Mouse (Mus musculus) liver, embryonic 11.5 days (tissue): ENCODE results near the gene Tpd52l1. TPM values are rescaled to one million over a fixed set of nuclear protein-coding genes. Genes with fewer than 3 reads are reported as not detected.

Experiments used
- ATAC-seq: fragments of 200-750 bp; cut with Nextera tagmentation; replicated peaks from 2 replicates; pipeline ENCODE4 v1.8.0; 2017; ENCODE audit warnings: moderate number of reproducible peaks, mild to moderate bottlenecking, moderate TSS enrichment, moderate library complexity; ENCODE audit not compliant: low FRiP score
- DNase-seq: peaks from one replicate; pipeline ENCODE4 v3.0.0-alpha.2; 2017; ENCODE audit warnings: low spot score
- H3K27ac ChIP-seq: fragments of 300-500 bp; sonication (generic); 2 replicates; pipeline ENCODE4 v1.5.1; 2014; ENCODE audit warnings: mild to moderate bottlenecking, low read depth, low read length, control low read depth
- H3K27me3 ChIP-seq: fragments of 300-500 bp; sonication (generic); replicated peaks from 2 replicates; pipeline ENCODE4 v1.6.1; 2014; ENCODE audit warnings: low read length, mixed read lengths; ENCODE audit not compliant: control insufficient read depth, insufficient read depth
- H3K36me3 ChIP-seq: fragments of 300-500 bp; sonication (generic); 2 replicates; pipeline ENCODE4 v1.6.1; 2014; ENCODE audit warnings: mild to moderate bottlenecking, low read length, moderate library complexity, mixed read lengths; ENCODE audit not compliant: control insufficient read depth, insufficient read depth
- H3K4me1 ChIP-seq: fragments of 300-500 bp; sonication (generic); replicated peaks from 2 replicates; pipeline ENCODE4 v1.6.1; 2014; ENCODE audit warnings: low read length, mixed read lengths; ENCODE audit not compliant: control insufficient read depth, insufficient read depth
- H3K4me2 ChIP-seq: fragments of 300-500 bp; sonication (generic); 2 replicates; pipeline ENCODE4 v1.6.1; 2014; ENCODE audit warnings: mild to moderate bottlenecking, control low read depth, moderate library complexity
- H3K4me3 ChIP-seq: fragments of 300-500 bp; sonication (generic); 2 replicates; pipeline ENCODE4 v1.5.1; 2014; ENCODE audit warnings: low read depth, low read length, control low read depth
- H3K9ac ChIP-seq: fragments of 300-500 bp; sonication (generic); 2 replicates; pipeline ENCODE4 v1.6.1; 2014; ENCODE audit warnings: low read depth, low read length, control low read depth
- H3K9me3 ChIP-seq: fragments of 300-500 bp; sonication (generic); 2 replicates; pipeline ENCODE4 v1.6.1; 2016; ENCODE audit warnings: low read length, inconsistent platforms, mixed read lengths; ENCODE audit not compliant: control insufficient read depth
- WGBS: fragments of 180-500 bp; shearing (Covaris S2); extraction: QIAGEN DNeasy Blood & Tissue Kit; methylation state at CpG from one replicate; pipeline ENCODE4 v1.1.7; 2014; 5-methylcytosine and 5-hydroxymethylcytosine counted together
- polyA plus RNA-seq: library from polyadenylated mRNA; unstranded; fragments of >200 nt; fragmentation: Nextera tagmentation; extraction: Ambion mirVana; gene quantifications from 2 replicates; pipeline ENCODE4 v1.2.1, GENCODE M21; 2014

The Tpd52l1 gene
- 5.0 and 6.5 TPM in 2 replicates for polyA plus RNA-seq

GRCm38 (mm10) chr10:31445291-31446124 lies at the start of gene Tpd52l1:
TSS of gene Tpd52l1 (minus strand) at chr10:31445958.
- H3K4me1 ChIP-seq: no peaks in the 10 kb centered on the region
- no peaks in the 10 kb centered on the region; the same call in 1 of the 2 replicates for H3K27me3 ChIP-seq
- 2% methylated on average over 59 of the region's 59 CpGs for WGBS
- no peak within 1 kb of the TSS for H3K27ac ChIP-seq
- no peaks in the 10 kb centered on the region for H3K36me3 ChIP-seq
- H3K4me3 ChIP-seq: peak within 1 kb of the TSS; percentile 60
- DNase-seq: peak; percentile 83
- peak within 1 kb of the TSS; percentile 85 for H3K4me2 ChIP-seq
- H3K9ac ChIP-seq: peak within 1 kb of the TSS; percentile 55; the same call in 1 of the 2 replicates
- no peaks in the 10 kb centered on the region for H3K9me3 ChIP-seq
- peak; percentile 96 for ATAC-seq

GRCm38 (mm10) chr10:31494296-31494695 lies 48.5 kb upstream of the Tpd52l1 start:
- Histone ChIP-seq H3K27ac (no peak overlapping the region), H3K36me3 (0 out of 2 replicates have a peak, but pooled peaks cover 2% of the 10 kb centered on the region), H3K4me2 (no peak overlapping the region), H3K4me3 (no peak overlapping the region), H3K9me3 (no peaks in the 10 kb centered on the region; the same call in 1 of the 2 replicates), H3K27me3 (no peaks in the 10 kb centered on the region), H3K9ac (no peak overlapping the region), H3K4me1 (no peaks in the 10 kb centered on the region)
- 71% methylated on average over 1 of the region's 1 CpGs for WGBS
- ATAC-seq: no peak
- no peak for DNase-seq

GRCm38 (mm10) chr10:31467043-31467898 lies 21.5 kb upstream of the Tpd52l1 start:
- Histone ChIP-seq H3K9ac (no peak overlapping the region), H3K27ac (no peak overlapping the region), H3K4me1 (no peaks in the 10 kb centered on the region), H3K27me3 (no peaks in the 10 kb centered on the region), H3K9me3 (no peaks in the 10 kb centered on the region), H3K4me2 (no peak overlapping the region), H3K4me3 (no peak overlapping the region), H3K36me3 (no peaks in the 10 kb centered on the region)
- 64% methylated on average over 10 of the region's 10 CpGs for WGBS
- no peak for ATAC-seq
- no peak for DNase-seq

- ATAC-seq (no peak), DNase-seq (no peak)
- 82% methylated on average over 6 of the region's 6 CpGs for WGBS
Observed at GRCm38 (mm10) chr10:31465840-31466541, 20.2 kb upstream of the Tpd52l1 start.

GRCm38 (mm10) chr10:31465424-31465823 lies 19.7 kb upstream of the Tpd52l1 start:
- DNase-seq (no peak), ATAC-seq (no peak)
- Histone ChIP-seq H3K27ac (no peak overlapping the region), H3K9me3 (no peaks in the 10 kb centered on the region), H3K4me1 (no peaks in the 10 kb centered on the region), H3K9ac (no peak overlapping the region), H3K4me2 (no peak overlapping the region), H3K4me3 (no peak overlapping the region), H3K27me3 (no peaks in the 10 kb centered on the region), H3K36me3 (no peaks in the 10 kb centered on the region)
- WGBS: 56% methylated on average over 4 of the region's 4 CpGs

More at GRCm38 (mm10) chr10:31465840-31466541, 20.2 kb upstream of the Tpd52l1 start:
- no peaks in the 10 kb centered on the region for H3K9me3 ChIP-seq
- no peaks in the 10 kb centered on the region for H3K36me3 ChIP-seq
- no peak overlapping the region for H3K4me2 ChIP-seq
- no peak overlapping the region for H3K4me3 ChIP-seq
- no peaks in the 10 kb centered on the region for H3K4me1 ChIP-seq
- H3K27me3 ChIP-seq: no peaks in the 10 kb centered on the region
- H3K27ac ChIP-seq: no peak overlapping the region
- H3K9ac ChIP-seq: no peak overlapping the region

- H3K27me3 ChIP-seq: no peaks in the 10 kb centered on the region
- no peak overlapping the region for H3K4me3 ChIP-seq
- 86% methylated on average over 2 of the region's 2 CpGs for WGBS
- no peaks in the 10 kb centered on the region for H3K9me3 ChIP-seq
- DNase-seq: no peak
- no peaks in the 10 kb centered on the region for H3K36me3 ChIP-seq
- no peak for ATAC-seq
- no peaks in the 10 kb centered on the region for H3K4me1 ChIP-seq
- H3K9ac ChIP-seq: no peak overlapping the region
- no peak overlapping the region for H3K27ac ChIP-seq
- no peak overlapping the region for H3K4me2 ChIP-seq
Observed at GRCm38 (mm10) chr10:31463044-31463443, 17.3 kb upstream of the Tpd52l1 start.

- H3K9me3 ChIP-seq: no peaks in the 10 kb centered on the region
- no peak overlapping the region for H3K9ac ChIP-seq
- H3K4me3 ChIP-seq: no peak overlapping the region
- ATAC-seq: no peak
- no peaks in the 10 kb centered on the region for H3K27me3 ChIP-seq
- no peaks in the 10 kb centered on the region for H3K4me1 ChIP-seq
- no peaks in the 10 kb centered on the region for H3K36me3 ChIP-seq
- no peak overlapping the region for H3K27ac ChIP-seq
- no peak overlapping the region for H3K4me2 ChIP-seq
- DNase-seq: no peak
- WGBS: 50% methylated on average over 1 of the region's 1 CpGs
Observed at GRCm38 (mm10) chr10:31456806-31457205, 11.0 kb upstream of the Tpd52l1 start.

- H3K4me2 ChIP-seq: no peak overlapping the region
- no peak for DNase-seq
- ATAC-seq: no peak
- WGBS: 41% methylated on average over 1 of the region's 1 CpGs
- H3K9me3 ChIP-seq: no peaks in the 10 kb centered on the region
- no peak overlapping the region for H3K27ac ChIP-seq
- H3K27me3 ChIP-seq: no peaks in the 10 kb centered on the region; the same call in 1 of the 2 replicates
- H3K36me3 ChIP-seq: no peaks in the 10 kb centered on the region
- H3K9ac ChIP-seq: no peak overlapping the region
- no peak overlapping the region for H3K4me3 ChIP-seq
- H3K4me1 ChIP-seq: no peaks in the 10 kb centered on the region
Observed at GRCm38 (mm10) chr10:31447083-31447482, 1.3 kb upstream of the Tpd52l1 start.
